Mouse (Mus musculus): ENCODE measurements at regions not wholly inside any gene's neighbourhood (a gene's known extent, or its start where the extent isn't known, plus 50 kb on each side); places are given as distances from the start of the nearest gene placed in this dataset.
"Not testable (repeated sequence)": the region's sequence is repeated elsewhere in the genome, so short reads cannot be mapped to it uniquely, and the experiment has no call there.

DNA sequence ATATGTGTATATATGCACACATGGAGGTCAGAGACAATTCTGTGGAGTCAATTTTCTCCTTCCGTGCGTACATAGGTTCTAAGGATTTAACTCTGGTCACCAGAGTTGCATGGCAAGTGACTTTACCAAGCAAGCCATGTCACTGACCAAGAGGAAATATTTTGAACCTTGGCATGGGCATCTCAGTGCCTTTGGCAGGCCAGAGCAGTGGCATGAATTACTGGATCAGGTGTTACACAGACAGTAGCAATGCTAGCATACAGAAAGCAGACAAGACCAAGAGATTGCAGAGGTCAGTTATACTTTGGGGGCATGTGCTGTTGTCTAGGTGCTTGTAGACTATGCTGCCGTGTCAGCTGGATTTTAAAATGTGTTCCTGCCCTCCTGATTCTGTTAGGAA lies 95.2 kb upstream of the Gm5148 start:
- no peak overlapping the region for H3K4me2 ChIP-seq
- no peaks in the 10 kb centered on the region for H3K27me3 ChIP-seq (replicated peaks)
- 73% methylated on average over 3 of the region's 3 CpGs for WGBS
- no peaks in the 10 kb centered on the region for H3K9me3 ChIP-seq
- no peaks in the 10 kb centered on the region for H3K36me3 ChIP-seq
- no peaks in the 10 kb centered on the region for H3K4me1 ChIP-seq
- no peak overlapping the region for H3K27ac ChIP-seq
- ATAC-seq (ENCODE audit: insufficient read depth, low FRiP score, low read depth): no peak
- H3K4me3 ChIP-seq (replicated peaks): no peak overlapping the region
- no peak overlapping the region for H3K9ac ChIP-seq

DNA sequence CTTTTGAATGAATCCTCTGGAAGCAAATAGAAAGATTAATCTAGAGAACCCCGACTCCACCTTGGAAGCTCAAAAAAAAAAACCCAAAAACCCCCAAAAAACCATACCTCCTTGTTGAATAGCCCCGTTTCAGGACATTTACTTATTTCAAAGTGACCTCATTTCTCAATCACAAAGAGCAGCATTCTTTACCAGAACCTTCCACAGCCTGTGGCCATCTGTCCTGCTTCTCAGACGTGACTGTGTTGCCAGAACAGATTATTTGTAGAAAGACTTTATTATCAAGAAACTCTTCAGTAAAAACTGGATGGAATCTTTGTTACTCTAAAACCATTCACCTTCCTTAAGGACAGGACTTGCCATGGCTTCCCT lies 93.1 kb upstream of the Gm5148 start:
- 70% methylated on average over 3 of the region's 3 CpGs for WGBS
- ATAC-seq (ENCODE audit: insufficient read depth, low FRiP score, low read depth): no peak
- H3K4me2 ChIP-seq: no peak overlapping the region
- H3K27me3 ChIP-seq (replicated peaks): no peaks in the 10 kb centered on the region
- H3K4me3 ChIP-seq (replicated peaks): no peak overlapping the region
- H3K36me3 ChIP-seq: no peaks in the 10 kb centered on the region
- no peaks in the 10 kb centered on the region for H3K9me3 ChIP-seq
- H3K27ac ChIP-seq: no peak overlapping the region
- H3K4me1 ChIP-seq: no peaks in the 10 kb centered on the region
- H3K9ac ChIP-seq: no peak overlapping the region

DNA sequence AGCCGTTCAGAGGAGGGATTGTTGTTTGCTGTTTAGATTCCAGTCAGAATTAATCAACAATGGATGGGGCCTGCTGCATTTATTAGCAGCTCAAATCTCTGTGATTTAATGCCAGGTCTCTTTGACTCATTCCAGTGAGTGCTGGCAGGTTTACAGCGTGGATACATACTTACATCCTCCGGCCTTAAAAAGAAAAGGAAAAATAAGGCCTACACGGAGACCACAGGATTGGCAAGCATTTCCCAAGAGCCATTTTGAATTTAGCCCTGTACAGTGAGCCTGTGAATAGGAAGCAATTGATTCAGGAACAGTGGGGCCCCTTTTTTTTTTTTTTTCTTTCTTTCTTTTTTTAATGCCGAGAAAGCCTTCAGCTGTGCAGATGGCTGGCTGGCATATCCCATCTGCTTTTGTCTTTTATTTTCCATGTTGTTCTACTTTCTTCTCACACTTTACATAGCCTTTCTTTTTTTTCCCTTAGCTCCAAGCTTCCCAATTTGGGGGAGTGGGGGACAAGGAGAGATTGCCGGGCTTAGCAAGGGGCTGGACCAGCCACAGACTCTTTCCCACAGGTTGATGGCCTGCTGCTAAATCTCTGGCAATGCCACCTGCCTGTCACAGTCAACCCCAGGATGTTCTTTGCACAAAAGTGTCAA lies 92.6 kb upstream of the Gm5148 start:
- H3K9ac ChIP-seq: no peak overlapping the region
- ATAC-seq (ENCODE audit: insufficient read depth, low FRiP score, low read depth): no peak
- no peak overlapping the region for H3K4me2 ChIP-seq
- H3K27me3 ChIP-seq (replicated peaks): no peaks in the 10 kb centered on the region
- H3K4me1 ChIP-seq: no peaks in the 10 kb centered on the region
- H3K27ac ChIP-seq: no peak overlapping the region
- WGBS: 61% methylated on average over 6 of the region's 6 CpGs
- H3K4me3 ChIP-seq (replicated peaks): no peak overlapping the region
- no peaks in the 10 kb centered on the region for H3K9me3 ChIP-seq
- no peaks in the 10 kb centered on the region for H3K36me3 ChIP-seq

DNA sequence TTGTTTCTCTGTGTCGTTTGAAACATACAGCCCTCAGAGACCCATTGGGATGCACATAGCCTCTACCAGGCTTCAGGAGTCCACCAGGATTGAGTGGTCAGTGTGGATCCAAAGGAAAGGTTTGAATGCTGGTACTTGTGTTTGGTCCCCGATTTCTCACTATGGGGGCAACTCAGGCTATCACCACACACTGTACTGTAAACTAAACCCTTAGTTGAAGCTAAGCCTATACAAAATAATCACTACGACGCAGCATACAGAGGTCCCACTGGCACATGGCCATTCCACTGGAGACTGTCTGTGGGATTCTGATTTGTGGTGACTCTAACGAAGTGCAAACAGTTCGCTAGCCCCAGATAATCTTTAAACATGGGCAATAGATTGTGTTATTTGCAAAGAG lies 91.5 kb upstream of the Gm5148 start:
- Histone ChIP-seq H3K4me1 (no peaks in the 10 kb centered on the region), H3K9ac (no peak overlapping the region), H3K9me3 (no peaks in the 10 kb centered on the region), H3K27ac (no peak overlapping the region), H3K4me2 (no peak overlapping the region), H3K4me3 (replicated peaks) (no peak overlapping the region), H3K27me3 (replicated peaks) (no peaks in the 10 kb centered on the region), H3K36me3 (no peaks in the 10 kb centered on the region)
- no peak for ATAC-seq (ENCODE audit: insufficient read depth, low FRiP score, low read depth)
- WGBS: 89% methylated on average over 6 of the region's 6 CpGs

DNA sequence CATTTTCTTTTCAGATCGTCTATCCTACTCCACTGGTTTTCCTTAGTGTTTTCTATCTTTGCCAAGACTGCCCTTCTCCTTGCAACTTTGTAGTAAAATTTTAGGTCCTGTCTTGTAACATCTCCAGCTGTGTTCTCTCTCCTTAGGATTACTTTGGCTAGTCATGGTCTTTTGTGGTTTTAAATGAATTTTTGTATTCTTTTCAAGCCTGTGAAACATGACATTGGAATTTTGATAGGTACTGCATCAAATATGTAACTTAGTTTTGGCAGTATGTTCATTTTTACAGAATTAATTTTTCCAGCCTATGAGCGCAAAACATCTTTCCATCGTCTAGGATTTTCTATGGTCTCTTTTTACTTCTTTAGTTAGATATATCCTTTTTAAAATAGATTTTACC lies 88.6 kb upstream of the Gm5148 start:
- ATAC-seq (ENCODE audit: insufficient read depth, low FRiP score, low read depth): no peak
- Histone ChIP-seq H3K27me3 (replicated peaks) (no peaks in the 10 kb centered on the region), H3K4me1 (no peaks in the 10 kb centered on the region), H3K27ac (no peak overlapping the region), H3K9me3 (no peaks in the 10 kb centered on the region), H3K4me3 (replicated peaks) (no peak overlapping the region), H3K36me3 (no peaks in the 10 kb centered on the region), H3K4me2 (no peak overlapping the region), H3K9ac (no peak overlapping the region)
- WGBS: 69% methylated on average over 3 of the region's 3 CpGs

DNA sequence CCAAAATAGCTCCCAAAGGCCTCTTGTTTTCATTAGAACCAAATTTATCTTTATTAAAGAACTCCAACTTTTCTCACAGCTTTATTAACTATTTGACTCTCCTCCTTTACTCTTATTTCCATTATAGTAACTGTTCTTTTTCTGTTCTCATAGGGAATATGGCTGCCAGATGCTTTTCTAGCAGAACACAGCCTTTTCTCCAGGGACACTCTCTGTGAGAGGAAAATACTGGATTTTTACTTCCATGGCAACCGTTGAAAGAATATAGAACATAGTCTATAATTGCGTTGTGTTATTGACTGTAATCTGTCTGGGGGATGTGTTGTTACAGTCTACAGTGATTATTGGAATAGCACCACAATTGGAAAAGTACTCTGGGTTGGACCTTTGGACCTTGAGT lies 87.1 kb upstream of the Gm5148 start:
- Histone ChIP-seq H3K9ac (no peak overlapping the region), H3K4me3 (replicated peaks) (no peak overlapping the region)
- no peak for ATAC-seq (ENCODE audit: insufficient read depth, low FRiP score, low read depth)

DNA sequence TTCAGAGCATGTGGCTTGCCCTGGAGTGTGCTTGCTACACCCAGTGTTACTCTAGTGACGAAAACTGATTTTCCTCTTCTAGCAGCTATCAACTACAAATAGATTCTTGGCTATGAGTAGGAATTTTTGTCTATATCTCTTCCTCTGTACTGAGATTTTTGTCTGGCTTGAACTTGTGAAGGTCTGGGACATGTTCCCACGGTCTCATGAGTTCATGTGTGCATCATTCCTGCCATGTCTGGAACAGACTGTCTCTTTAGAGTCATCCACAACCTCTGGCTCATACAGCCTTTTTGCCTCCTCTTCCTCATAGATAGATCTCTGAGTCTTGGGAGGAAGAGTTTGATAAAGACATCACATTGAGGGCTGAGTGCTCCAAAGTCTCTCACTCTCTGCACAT lies 86.5 kb upstream of the Gm5148 start:
- H3K9me3 ChIP-seq: no peaks in the 10 kb centered on the region
- H3K27ac ChIP-seq: no peak overlapping the region
- no peak overlapping the region for H3K4me3 ChIP-seq (replicated peaks)
- no peaks in the 10 kb centered on the region for H3K36me3 ChIP-seq
- ATAC-seq (ENCODE audit: insufficient read depth, low FRiP score, low read depth): no peak
- no peaks in the 10 kb centered on the region for H3K4me1 ChIP-seq
- no peak overlapping the region for H3K9ac ChIP-seq
- no peaks in the 10 kb centered on the region for H3K27me3 ChIP-seq (replicated peaks)
- 80% methylated on average over 2 of the region's 2 CpGs for WGBS
- no peak overlapping the region for H3K4me2 ChIP-seq

More for the DNA sequence above, 87.1 kb upstream of the Gm5148 start:
- no peaks in the 10 kb centered on the region for H3K4me1 ChIP-seq
- H3K36me3 ChIP-seq: no peaks in the 10 kb centered on the region
- H3K4me2 ChIP-seq: no peak overlapping the region
- WGBS: 92% methylated on average over 2 of the region's 2 CpGs
- H3K9me3 ChIP-seq: no peaks in the 10 kb centered on the region
- no peaks in the 10 kb centered on the region for H3K27me3 ChIP-seq (replicated peaks)
- no peak overlapping the region for H3K27ac ChIP-seq

DNA sequence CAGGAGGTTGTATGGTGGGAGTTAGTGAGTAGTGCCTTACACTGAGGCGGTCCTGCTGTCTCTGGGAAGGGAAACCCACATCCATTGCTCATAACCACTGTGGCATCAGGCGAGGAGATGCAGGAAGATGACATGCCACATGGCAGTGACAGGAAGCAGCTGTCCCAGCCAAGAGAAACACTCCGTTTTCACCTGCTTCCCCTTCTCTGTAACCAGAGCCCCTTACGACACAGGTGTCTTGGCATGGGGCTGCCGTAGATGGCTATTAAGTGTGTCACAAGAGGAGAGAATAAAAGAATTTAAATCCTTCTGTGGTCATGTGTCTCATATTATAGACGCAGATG lies 81.5 kb upstream of the Gm5148 start:
- Histone ChIP-seq H3K36me3 (no peaks in the 10 kb centered on the region), H3K4me3 (replicated peaks) (no peak overlapping the region), H3K4me1 (no peaks in the 10 kb centered on the region; the same call in 1 of the 2 replicates), H3K9ac (no peak overlapping the region), H3K4me2 (no peak overlapping the region), H3K9me3 (no peaks in the 10 kb centered on the region), H3K27ac (no peak overlapping the region), H3K27me3 (replicated peaks) (no peaks in the 10 kb centered on the region)
- WGBS: 49% methylated on average over 6 of the region's 6 CpGs
- ATAC-seq (ENCODE audit: insufficient read depth, low FRiP score, low read depth): no peak

DNA sequence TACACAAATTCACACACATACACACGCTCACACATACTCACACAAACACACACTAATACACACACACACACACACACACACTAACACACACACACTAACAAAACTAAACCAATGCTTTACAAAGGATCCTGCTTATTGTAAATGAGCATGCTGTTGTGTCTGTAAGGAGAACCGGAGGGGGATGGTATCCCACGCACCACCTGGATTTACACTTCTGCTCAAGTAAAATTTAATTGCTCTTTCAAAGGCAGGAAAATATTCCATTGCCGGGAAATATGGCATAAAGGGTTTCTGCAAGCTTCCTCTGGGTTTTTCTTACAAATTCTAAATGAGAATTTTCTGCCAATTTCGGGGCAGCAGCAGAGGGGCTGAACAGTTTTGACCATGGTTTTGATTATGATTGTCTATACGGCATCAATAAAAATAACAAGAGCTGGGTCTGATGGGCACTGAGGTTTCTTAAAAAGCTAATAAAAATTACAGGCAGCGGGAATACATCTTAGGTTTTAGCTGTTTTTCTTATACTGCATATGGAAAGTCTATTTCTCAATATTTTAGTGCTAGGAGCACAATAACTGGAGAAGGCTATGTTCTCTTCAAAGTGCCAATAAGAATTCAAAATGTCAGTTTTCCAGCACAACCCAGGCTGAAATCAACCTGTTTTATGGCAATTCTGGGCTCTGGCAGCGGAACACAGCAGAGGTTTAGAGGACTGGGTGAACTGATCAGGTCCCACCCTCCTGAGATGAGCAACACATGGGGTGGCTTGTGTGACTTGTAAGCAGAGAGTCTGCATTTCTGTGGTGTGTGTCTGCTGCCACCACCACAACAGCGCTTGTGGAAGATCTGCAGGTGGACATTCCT lies 80.9 kb upstream of the Gm5148 start:
- Histone ChIP-seq H3K27ac (no peak overlapping the region), H3K27me3 (replicated peaks) (no peaks in the 10 kb centered on the region), H3K4me3 (replicated peaks) (no peak overlapping the region), H3K9ac (no peak overlapping the region), H3K9me3 (no peaks in the 10 kb centered on the region), H3K4me1 (no peaks in the 10 kb centered on the region; the same call in 1 of the 2 replicates), H3K36me3 (no peaks in the 10 kb centered on the region), H3K4me2 (no peak overlapping the region)
- 84% methylated on average over 9 of the region's 9 CpGs for WGBS
- no peak for ATAC-seq (ENCODE audit: insufficient read depth, low FRiP score, low read depth)

DNA sequence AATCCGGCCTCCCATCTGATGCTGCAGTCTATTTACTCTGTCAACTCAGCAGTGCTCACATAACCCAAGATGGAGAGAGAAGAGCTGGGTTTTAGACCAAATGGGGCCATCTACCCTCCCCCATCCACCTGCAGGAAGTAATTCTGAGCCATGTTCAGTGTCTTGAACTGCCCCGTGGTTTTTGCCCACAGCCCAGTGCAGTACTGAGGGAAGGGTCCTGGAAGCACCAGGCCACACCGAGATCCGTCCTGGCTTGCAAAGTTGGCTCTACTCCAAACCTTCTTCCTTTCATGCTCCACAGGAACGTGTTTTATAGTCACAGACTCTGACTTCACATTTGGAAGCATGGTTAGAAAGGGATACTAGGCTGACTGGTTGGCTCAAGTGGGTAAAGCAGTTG lies 80.0 kb upstream of the Gm5148 start:
- H3K4me1 ChIP-seq: no peaks in the 10 kb centered on the region; the same call in 1 of the 2 replicates
- no peak overlapping the region for H3K4me2 ChIP-seq
- H3K9me3 ChIP-seq: no peaks in the 10 kb centered on the region
- H3K36me3 ChIP-seq: no peaks in the 10 kb centered on the region
- H3K4me3 ChIP-seq (replicated peaks): no peak overlapping the region
- WGBS: 32% methylated on average over 5 of the region's 5 CpGs
- no peak overlapping the region for H3K27ac ChIP-seq
- no peak overlapping the region for H3K9ac ChIP-seq
- no peak; the same call in 1 of the 2 replicates for ATAC-seq (ENCODE audit: insufficient read depth, low FRiP score, low read depth)
- no peaks in the 10 kb centered on the region for H3K27me3 ChIP-seq (replicated peaks)

DNA sequence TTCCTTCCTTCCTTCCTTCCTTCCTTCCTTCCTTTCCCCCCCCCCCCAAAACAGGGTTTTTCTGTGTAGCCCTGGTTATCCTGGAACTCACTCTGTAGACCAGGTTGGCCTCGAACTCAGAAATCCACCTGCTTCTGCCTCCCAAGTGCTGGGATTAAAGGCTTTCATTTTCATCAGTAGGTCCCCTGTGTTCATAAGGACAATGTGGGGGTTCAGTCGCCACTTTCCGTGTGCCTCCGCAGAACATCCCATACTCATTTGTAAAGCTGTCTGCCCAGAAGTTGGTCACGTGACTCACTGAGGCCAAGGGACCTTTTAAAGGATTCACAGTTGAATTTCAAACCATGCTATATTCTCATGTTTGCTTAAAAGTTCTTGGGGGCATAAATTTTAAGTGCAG lies 79.5 kb upstream of the Gm5148 start:
- H3K4me1 ChIP-seq; H3K9me3 ChIP-seq; H3K4me3 ChIP-seq (replicated peaks); H3K36me3 ChIP-seq; H3K4me2 ChIP-seq; H3K27me3 ChIP-seq (replicated peaks); H3K27ac ChIP-seq; H3K9ac ChIP-seq; ATAC-seq (ENCODE audit: insufficient read depth, low FRiP score, low read depth): not testable (repeated sequence)
- whole genome bisulfite sequencing: 85% methylated on average over 5 of the region's 5 CpGs

DNA sequence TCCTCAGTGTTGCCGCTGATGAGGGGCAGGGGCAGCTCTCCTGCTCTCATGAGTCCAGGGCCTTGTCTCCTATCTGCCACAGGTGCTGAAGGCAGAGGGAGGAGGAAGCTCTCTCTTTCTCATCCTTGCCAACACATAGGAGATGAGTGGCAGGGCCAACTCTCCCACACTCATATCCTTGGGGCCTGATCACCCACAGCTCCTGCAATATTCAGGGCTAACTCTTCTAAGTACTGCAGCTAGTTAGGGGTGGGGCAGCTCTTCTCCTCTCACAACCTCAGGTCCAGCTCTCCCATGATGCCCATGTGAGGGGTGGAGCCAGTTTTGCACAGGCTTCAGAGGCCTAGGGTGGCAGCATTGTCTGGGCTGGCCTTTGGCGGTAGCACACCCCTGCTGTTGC lies 77.3 kb upstream of the Gm5148 start:
- WGBS: 79% methylated on average over 2 of the region's 2 CpGs
- H3K27me3 ChIP-seq (replicated peaks): no peaks in the 10 kb centered on the region
- H3K36me3 ChIP-seq: no peaks in the 10 kb centered on the region
- no peak overlapping the region for H3K4me2 ChIP-seq
- H3K9me3 ChIP-seq: no peaks in the 10 kb centered on the region
- no peak overlapping the region for H3K27ac ChIP-seq
- no peak overlapping the region for H3K9ac ChIP-seq
- no peaks in the 10 kb centered on the region; the same call in 1 of the 2 replicates for H3K4me1 ChIP-seq
- no peak for ATAC-seq (ENCODE audit: insufficient read depth, low FRiP score, low read depth)
- no peak overlapping the region for H3K4me3 ChIP-seq (replicated peaks)
